Mouse (Mus musculus) small intestine, adult 2 months (tissue): Measurements from ENCODE around the gene Trp53rkb. TPM values are rescaled to one million over a fixed set of nuclear protein-coding genes. Genes with fewer than 3 reads are reported as not detected.

Experiments
- H3K27ac ChIP-seq: fragments of 200-500 bp; 2 replicates; pipeline ENCODE4 v1.5.1; 2012; ENCODE audit warnings: low read depth, low read length, control low read depth, inconsistent platforms; ENCODE audit not compliant: insufficient read depth
- H3K27me3 ChIP-seq: fragments of 200-500 bp; 2 replicates; pipeline ENCODE4 v1.6.1; 2012; ENCODE audit warnings: mild to moderate bottlenecking, moderate library complexity, low read length, inconsistent platforms; ENCODE audit not compliant: control insufficient read depth, insufficient read depth
- H3K36me3 ChIP-seq: fragments of 200-500 bp; 2 replicates; pipeline ENCODE4 v1.6.1; 2012; ENCODE audit warnings: mild to moderate bottlenecking, low read length, control low read depth, inconsistent platforms; ENCODE audit not compliant: control insufficient read depth, insufficient read depth
- H3K4me1 ChIP-seq: fragments of 200-500 bp; 2 replicates; pipeline ENCODE4 v1.6.1; 2012; ENCODE audit warnings: low read length, inconsistent platforms, mixed read lengths; ENCODE audit not compliant: control insufficient read depth, insufficient read depth, insufficient read length
- H3K4me3 ChIP-seq: fragments of 200-500 bp; 2 replicates; pipeline ENCODE4 v1.5.1; 2012; ENCODE audit warnings: low read depth, mild to moderate bottlenecking, control low read depth, inconsistent platforms, low read length, moderate library complexity
- CTCF ChIP-seq: fragments of 200-500 bp; IDR thresholded peaks from 2 replicates; pipeline ENCODE4 v1.5.1; 2012; ENCODE audit warnings: low read depth, mild to moderate bottlenecking, control low read depth, inconsistent platforms, low read length, moderate library complexity, mixed read lengths; ENCODE audit not compliant: insufficient replicate concordance, insufficient read length; ENCODE audit errors: extremely low read depth
- POLR2A ChIP-seq: fragments of 200-500 bp; IDR thresholded peaks from 2 replicates; pipeline ENCODE4 v1.6.1; 2012; ENCODE audit warnings: low read depth, mild to moderate bottlenecking, control low read depth, inconsistent platforms, low read length, moderate library complexity
- WGBS: fragments of 180-500 bp; shearing (Covaris S2); methylation state at CpG from one replicate; pipeline ENCODE4 v1.1.7; 2018; 5-methylcytosine and 5-hydroxymethylcytosine counted together
- polyA plus RNA-seq: library from polyadenylated mRNA; depleted of rRNA; stranded (reverse); fragments of >200 nt; gene quantifications from 2 replicates; pipeline ENCODE4 v1.2.3, GENCODE M21; 2012

Trp53rkb gene
- polyA plus RNA-seq, 1 experiment = 2.8 TPM

- H3K4me3 ChIP-seq = no peak overlapping the region
- no peaks in the 10 kb centered on the region for H3K27me3 ChIP-seq
- TF ChIP-seq CTCF = no peak
- no peak for TF ChIP-seq POLR2A
- no peaks in the 10 kb centered on the region for H3K4me1 ChIP-seq
- WGBS = 70% methylated on average over 11 of the region's 11 CpGs
- H3K36me3 ChIP-seq = no peaks in the 10 kb centered on the region
- H3K27ac ChIP-seq = no peak overlapping the region
Measured at GRCm38 (mm10) chr2:166775357-166775893, 16.9 kb upstream of the Trp53rkb start.

- H3K4me1 ChIP-seq = no peaks in the 10 kb centered on the region
Measured at GRCm38 (mm10) chr2:166776272-166776671, 16.1 kb upstream of the Trp53rkb start.

GRCm38 (mm10) chr2:166779956-166780355 lies 12.4 kb upstream of the Trp53rkb start:
- Histone ChIP-seq H3K27me3 (no peaks in the 10 kb centered on the region), H3K4me3 (no peak overlapping the region), H3K27ac (no peak overlapping the region), H3K4me1 (no peaks in the 10 kb centered on the region), H3K36me3 (no peaks in the 10 kb centered on the region)
- TF ChIP-seq CTCF (no peak), POLR2A (no peak)
- 87% methylated on average over 8 of the region's 8 CpGs for WGBS

More at GRCm38 (mm10) chr2:166776272-166776671, 16.1 kb upstream of the Trp53rkb start:
- no peak overlapping the region for H3K27ac ChIP-seq
- TF ChIP-seq POLR2A (no peak), CTCF (no peak)
- no peak overlapping the region for H3K4me3 ChIP-seq
- WGBS = 57% methylated on average over 1 of the region's 2 CpGs
- H3K27me3 ChIP-seq = no peaks in the 10 kb centered on the region
- no peaks in the 10 kb centered on the region for H3K36me3 ChIP-seq

- TF ChIP-seq POLR2A (no peak), CTCF (peak; percentile 95; the same call in 1 of the 2 replicates)
- Histone ChIP-seq H3K4me3 (no peak overlapping the region), H3K27me3 (no peaks in the 10 kb centered on the region), H3K27ac (no peak overlapping the region), H3K36me3 (no peaks in the 10 kb centered on the region), H3K4me1 (0 out of 2 replicates have a peak, but pooled peaks cover under 1% of the 10 kb centered on the region)
- 14% methylated on average over 9 of the region's 9 CpGs for WGBS
Measured at GRCm38 (mm10) chr2:166780980-166781578, 11.3 kb upstream of the Trp53rkb start.

- no peak overlapping the region for H3K27ac ChIP-seq
- H3K4me3 ChIP-seq = no peak overlapping the region
- H3K36me3 ChIP-seq = no peaks in the 10 kb centered on the region
- TF ChIP-seq POLR2A (no peak), CTCF (no peak)
- WGBS = 85% methylated on average over 6 of the region's 6 CpGs
- no peaks in the 10 kb centered on the region for H3K27me3 ChIP-seq
- peaks cover 6% of the 10 kb centered on the region; the same call in 1 of the 2 replicates for H3K4me1 ChIP-seq
Measured at GRCm38 (mm10) chr2:166784376-166784775, 8.0 kb upstream of the Trp53rkb start.

- Histone ChIP-seq H3K27ac (no peak overlapping the region), H3K4me3 (peak overlapping the region; percentile 70)
- under 1% methylated on average over 35 of the region's 35 CpGs for WGBS
Measured at GRCm38 (mm10) chr2:166786353-166787004, 5.9 kb upstream of the Trp53rkb start.

GRCm38 (mm10) chr2:166791738-166792137 lies 593 bp upstream of the Trp53rkb start:
- Histone ChIP-seq H3K4me3 (no peak overlapping the region), H3K36me3 (0 out of 2 replicates have a peak, but pooled peaks cover 2% of the 10 kb centered on the region), H3K27ac (no peak overlapping the region), H3K27me3 (no peaks in the 10 kb centered on the region), H3K4me1 (peaks cover 4% of the 10 kb centered on the region; the same call in 1 of the 2 replicates)
- TF ChIP-seq POLR2A (no peak), CTCF (peak; percentile 61; the same call in 1 of the 2 replicates)
- WGBS = 82% methylated on average over 5 of the region's 5 CpGs

More at GRCm38 (mm10) chr2:166786353-166787004, 5.9 kb upstream of the Trp53rkb start:
- Histone ChIP-seq H3K4me1 (peaks cover 6% of the 10 kb centered on the region; the same call in 1 of the 2 replicates), H3K27me3 (no peaks in the 10 kb centered on the region), H3K36me3 (no peaks in the 10 kb centered on the region)
- TF ChIP-seq CTCF (no peak), POLR2A (no peak; the same call in 1 of the 2 replicates)
